19 mouse cellular contexts compared by ENCODE assay signal in the genomic region with DNA sequence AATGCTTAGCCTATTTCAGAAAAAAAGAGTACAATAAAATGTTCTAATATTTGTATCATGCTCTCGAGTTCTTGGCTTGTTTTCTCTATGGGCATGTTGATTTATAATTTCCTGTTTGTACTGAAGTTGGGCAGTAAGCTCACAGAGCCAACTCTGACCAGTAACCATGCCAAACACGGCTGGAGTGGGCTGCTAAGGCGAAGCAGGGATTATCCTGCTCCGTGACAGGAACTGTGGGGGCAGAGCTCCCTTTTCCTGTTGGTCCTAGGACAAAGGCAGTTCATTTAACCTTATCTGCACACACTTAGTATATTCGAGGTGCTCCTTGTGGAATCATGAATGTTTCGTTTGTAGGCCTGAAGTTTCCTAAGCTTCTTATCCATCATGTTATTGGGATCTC. TPM values are rescaled to one million over a fixed set of nuclear protein-coding genes. Genes with fewer than 3 reads are reported as not detected.
DNase-seq lines count a peak whose midpoint lies in the region; ATAC-seq and TF ChIP-seq lines count a peak whose summit lies in the region.
"Had no signal": no experiment of that assay in that cellular context is flagged by ENCODE, and none has a peak within 500 bp of the region (broad histone marks: within the 10 kb centered on the region; RNA-seq: fewer than 3 reads in every experiment).

No protein-coding gene starts in this region.

- no peak for TF ChIP-seq CTCF in cerebellum, adult 2 months (IDR thresholded peaks at IDR 0.05; ENCODE audit: borderline replicate concordance, insufficient read depth, low read depth, low read length)
- TF ChIP-seq CTCF in lung, embryonic 14.5 days (IDR thresholded peaks at IDR 0.05; ENCODE audit: low read depth) = no peak

- H3K4me2 ChIP-seq in lung, embryonic 14.5 days = no peak overlapping the region
- H3K4me2 ChIP-seq: liver, embryonic 13.5 days; neural tube, embryonic 15.5 days had no signal

- no peak for ATAC-seq in lung, embryonic 14.5 days (ENCODE audit: insufficient read depth)

- WGBS in cerebellum, adult 2 months = 20% methylated on average over 6 of the region's 6 CpGs
- WGBS in lung, embryonic 14.5 days = 35% methylated on average over 6 of the region's 6 CpGs

- H3K9me3 ChIP-seq in lung, embryonic 14.5 days (ENCODE audit: low read depth, low read length) = no peaks in the 10 kb centered on the region
- H3K9me3 ChIP-seq: embryonic facial prominence, embryonic 10.5 days; liver, embryonic 13.5 days; neural tube, embryonic 15.5 days had no signal

- peak; percentile 29 for DNase-seq in cerebellum, postnatal 14 days
- DNase-seq in cerebellum, adult 2 months = no peak
- DNase-seq in MN1 (ENCODE audit: low spot score) = peak; percentile 1
- peak; percentile 39 for DNase-seq in kidney, adult 9 months
- peak; percentile 58 for DNase-seq in lung, embryonic 14.5 days
- no peak for DNase-seq in frontal cortex, postnatal 10 days (ENCODE audit: low spot score in 2 of 2)
- DNase-seq in thymus, adult 18-20 months = no peak
- no peak for DNase-seq in frontal cortex, adult 2 months (ENCODE audit: extremely low spot score in 1 of 2, low spot score in 1 of 2)
- DNase-seq: B cell, adult 2 months; cerebellum, adult 9-10 months; heart, postnatal 14 days; layer of hippocampus, adult 9-11 months; liver, embryonic 13.5 days; right cerebral cortex, adult 18-20 months had no signal

- no peaks in the 10 kb centered on the region for H3K4me1 ChIP-seq in cerebellum, adult 2 months (ENCODE audit: control insufficient read depth, insufficient read depth, low read length)
- no peaks in the 10 kb centered on the region for H3K4me1 ChIP-seq in lung, embryonic 14.5 days (ENCODE audit: insufficient read depth)
- H3K4me1 ChIP-seq: embryonic facial prominence, embryonic 10.5 days; liver, embryonic 13.5 days; neural tube, embryonic 15.5 days had no signal

- no peaks in the 10 kb centered on the region for H3K36me3 ChIP-seq in lung, embryonic 14.5 days (ENCODE audit: insufficient read depth)
- H3K36me3 ChIP-seq: embryonic facial prominence, embryonic 10.5 days; liver, embryonic 13.5 days; neural tube, embryonic 15.5 days had no signal

- H3K4me3 ChIP-seq in cerebellum, adult 2 months (replicated peaks; ENCODE audit: insufficient read depth, low read depth, low read length) = no peak overlapping the region
- no peak overlapping the region for H3K4me3 ChIP-seq in lung, embryonic 14.5 days (ENCODE audit: low read depth, low read length)
- H3K4me3 ChIP-seq: embryonic facial prominence, embryonic 10.5 days; liver, embryonic 13.5 days; neural tube, embryonic 15.5 days had no signal

- H3K27ac ChIP-seq in cerebellum, adult 2 months (ENCODE audit: insufficient read depth, low read length) = no peak overlapping the region
- no peak overlapping the region for H3K27ac ChIP-seq in lung, embryonic 14.5 days (ENCODE audit: low read depth)
- H3K27ac ChIP-seq: embryonic facial prominence, embryonic 10.5 days; liver, embryonic 13.5 days; neural tube, embryonic 15.5 days had no signal

- no peak overlapping the region for H3K9ac ChIP-seq in lung, embryonic 14.5 days
- H3K9ac ChIP-seq: liver, embryonic 13.5 days; neural tube, embryonic 15.5 days had no signal

- no peaks in the 10 kb centered on the region for H3K27me3 ChIP-seq in cerebellum, adult 2 months (ENCODE audit: control insufficient read depth, insufficient read depth, low read length)
- no peaks in the 10 kb centered on the region for H3K27me3 ChIP-seq in lung, embryonic 14.5 days (ENCODE audit: insufficient read depth, low read length)
- H3K27me3 ChIP-seq: liver, embryonic 13.5 days; neural tube, embryonic 15.5 days had no signal

- no peak for TF ChIP-seq POLR2A in cerebellum, adult 2 months (IDR thresholded peaks at IDR 0.05; ENCODE audit: borderline replicate concordance, insufficient read depth, low read length)

RNA-seq across cellular contexts. Expression of a gene that starts 6.8 kb away (rescaled TPM):
- polyA plus RNA-seq in cerebellum, adult 2 months (2012; rRNA removed) = not detected in 2 replicates
- polyA plus RNA-seq in lung, embryonic 14.5 days (2014; fragmentation: Nextera tagmentation; extraction: Ambion mirVana) = not detected in 2 replicates
- polyA plus RNA-seq in frontal cortex, adult 2 months (2012; rRNA removed) = not detected in 2 replicates
- polyA plus RNA-seq: embryonic facial prominence, embryonic 10.5 days; gonadal fat pad, adult 2 months; intestine, embryonic 14.5 days; liver, embryonic 13.5 days; neural tube, embryonic 15.5 days; spleen, adult 2 months had no signal

RNA-seq across cellular contexts. Expression of a gene that starts 19.2 kb away (rescaled TPM):
- polyA plus RNA-seq in cerebellum, adult 2 months (2012; rRNA removed) = 0.59 and 1.2 TPM in 2 replicates
- 0.16 and 1.5 TPM in 2 replicates for polyA plus RNA-seq in lung, embryonic 14.5 days (2014; fragmentation: Nextera tagmentation; extraction: Ambion mirVana)
- polyA plus RNA-seq in frontal cortex, adult 2 months (2012; rRNA removed) = 1.9 and 2.0 TPM in 2 replicates
- polyA plus RNA-seq: intestine, embryonic 14.5 days; liver, embryonic 13.5 days; spleen, adult 2 months had no signal

RNA-seq across cellular contexts. Expression of a gene that starts 29.0 kb away (rescaled TPM):
- 25.0 and 25.4 TPM in 2 replicates for polyA plus RNA-seq in cerebellum, adult 2 months (2012; rRNA removed)
- 42.6 and 42.8 TPM in 2 replicates for polyA plus RNA-seq in lung, embryonic 14.5 days (2014; fragmentation: Nextera tagmentation; extraction: Ambion mirVana)
- 26.4 and 27.7 TPM in 2 replicates for polyA plus RNA-seq in frontal cortex, adult 2 months (2012; rRNA removed)

Comparison
In these comparisons a context has a peak if more than half of its experiments do, and no peak if none do; other contexts are left out.
1. DNase-seq: peak in cerebellum, postnatal 14 days (2 of 2), MN1 (single experiment), kidney, adult 9 months (single experiment) and lung, embryonic 14.5 days (single experiment); none in cerebellum, adult 2 months (0 of 2), frontal cortex, postnatal 10 days (0 of 2), thymus, adult 18-20 months (0 of 2) and frontal cortex, adult 2 months (0 of 2).